Mouse (Mus musculus) lung, postnatal 4 days (tissue): Measurements from ENCODE around the gene Myh14.

Experiments
- DNase-seq, 2 experiments: peaks; one replicate each; pipeline ENCODE4 v3.0.0; 2021

Gene Myh14

DNA sequence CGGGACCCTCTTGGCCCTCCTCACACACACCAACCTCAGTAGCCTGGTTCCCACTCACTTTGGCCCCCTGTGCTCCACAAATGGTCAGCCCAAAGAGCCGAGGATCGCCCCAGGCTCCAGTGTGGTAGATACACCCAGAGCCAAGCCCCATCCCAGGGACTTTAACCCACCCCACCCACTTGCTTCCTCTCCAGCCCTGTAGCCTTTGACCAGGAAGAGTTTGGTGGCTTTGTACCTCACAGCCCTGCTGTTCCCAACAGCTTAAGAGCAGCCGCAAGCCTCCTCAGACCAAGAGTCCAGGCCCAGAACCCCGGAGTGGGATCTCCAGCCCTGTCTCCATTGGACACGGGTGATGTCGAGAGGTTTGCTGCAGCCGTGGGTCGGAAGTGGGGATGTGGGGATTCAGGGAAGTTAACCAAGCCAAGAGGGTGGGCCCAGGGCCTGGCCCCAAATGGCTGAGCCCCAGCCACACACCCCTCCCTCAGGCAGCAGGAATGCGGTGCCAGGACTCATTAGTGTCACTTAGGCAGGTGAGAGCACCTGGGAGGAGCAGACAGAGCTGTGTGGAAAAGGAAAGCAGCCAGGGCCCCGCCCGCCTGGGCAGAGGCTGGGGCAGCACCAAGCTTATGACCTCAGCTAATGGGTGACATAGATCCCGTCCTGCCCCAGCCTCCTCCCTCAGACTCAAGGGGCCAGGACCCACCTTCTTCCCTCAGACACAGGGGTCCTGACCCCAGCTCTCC, 2.5 kb downstream of the Myh14 start:
- DNase-seq: peak; percentile 66 to 86

DNA sequence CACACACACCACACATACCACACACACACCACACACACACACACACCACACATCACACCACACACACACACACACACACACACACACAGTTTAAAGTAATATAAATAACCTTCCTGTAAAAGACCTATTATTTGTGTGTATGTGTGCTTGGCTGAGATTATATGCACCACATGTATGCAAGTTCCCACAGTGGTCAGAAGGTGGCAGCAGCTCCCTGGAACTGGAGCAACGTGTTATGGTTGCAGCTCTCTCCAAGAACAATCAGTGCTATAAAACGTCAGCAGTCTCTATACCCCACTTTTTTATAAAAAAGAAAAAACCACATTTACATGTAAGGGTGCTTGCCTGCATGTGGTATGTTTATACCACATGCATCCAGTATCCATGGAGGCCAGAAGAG, 4.2 kb downstream of the Myh14 start:
- no peak for DNase-seq

DNA sequence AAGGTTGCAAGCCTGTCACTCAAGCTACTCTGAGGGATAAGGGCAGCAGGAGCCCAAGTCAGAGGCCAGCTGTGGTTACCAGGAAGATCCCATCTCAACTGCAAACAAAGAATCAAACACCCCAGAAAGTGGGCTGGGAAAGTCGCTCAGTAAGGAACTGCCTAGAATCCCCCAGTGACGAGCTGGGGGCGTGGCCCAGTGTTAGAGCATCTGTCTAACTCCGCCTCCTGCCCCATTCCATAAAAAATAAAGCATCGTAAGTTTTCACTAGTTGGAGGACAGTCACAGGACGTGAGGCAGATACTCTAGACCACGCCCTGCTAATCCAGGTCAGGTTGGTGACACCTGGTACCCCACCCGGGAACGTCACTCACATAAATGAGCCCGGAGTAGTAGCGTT, 5.9 kb downstream of the Myh14 start:
- peak in 1 of 2 experiments; percentile 20 for DNase-seq

DNA sequence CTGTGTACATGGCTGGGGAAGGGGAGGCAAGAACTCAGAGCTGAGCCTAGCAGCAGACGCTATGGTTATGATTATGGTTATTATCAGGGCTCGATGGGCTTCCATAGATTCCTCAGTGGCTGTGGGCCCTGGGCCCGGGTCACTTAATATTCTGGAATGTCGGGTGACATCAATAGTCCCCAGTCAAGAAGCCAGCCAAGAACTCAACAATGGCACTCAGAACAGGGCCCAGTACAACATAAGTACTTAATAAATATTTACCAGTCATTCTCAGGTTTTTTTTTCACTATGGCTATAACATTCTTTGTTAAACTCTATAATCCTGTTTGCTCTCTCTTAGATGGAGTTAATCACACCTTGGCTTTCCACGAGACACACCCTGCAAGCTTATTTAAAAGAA, 7.1 kb downstream of the Myh14 start:
- peak; percentile 54 to 80 for DNase-seq

DNA sequence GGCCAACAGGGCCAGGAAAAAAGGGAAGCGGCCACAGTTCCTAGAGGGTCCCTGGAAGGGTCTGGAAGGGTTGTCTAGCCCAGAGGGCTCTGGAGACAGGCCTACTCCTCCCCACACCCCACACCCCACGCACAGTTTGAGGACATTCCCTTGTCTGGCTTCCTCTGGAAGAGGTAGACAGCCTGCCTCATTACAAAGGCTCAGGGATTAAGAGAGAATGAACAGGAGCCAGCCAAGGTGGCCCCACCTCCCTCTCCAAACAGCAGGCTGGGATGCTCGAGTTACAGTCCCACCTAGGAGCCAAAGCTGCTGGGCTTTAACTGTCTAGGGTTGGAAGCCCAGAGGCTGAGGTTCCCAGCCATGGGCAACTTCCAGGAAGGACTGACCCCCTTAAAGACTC, 8.1 kb downstream of the Myh14 start:
- peak; percentile 35 to 67 for DNase-seq

DNA sequence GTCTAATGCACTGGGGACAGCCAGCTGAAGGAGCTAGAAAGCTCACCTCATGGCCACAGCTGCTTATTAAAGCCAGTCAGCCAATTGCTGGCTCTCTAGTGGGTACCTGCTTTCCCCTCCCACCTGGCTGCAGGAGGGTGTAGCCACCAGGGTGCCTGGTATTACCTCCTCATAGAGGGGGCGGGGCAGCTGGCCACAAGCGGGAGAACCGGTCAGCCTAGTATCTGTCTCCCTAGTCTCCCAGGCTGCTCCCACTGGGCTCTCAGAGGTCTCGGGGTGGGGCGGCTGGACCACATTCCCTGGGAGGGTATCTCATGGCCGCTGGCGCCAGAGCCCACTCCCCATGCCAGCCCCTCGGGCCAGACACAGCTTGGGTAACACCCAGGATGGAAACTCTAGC, 8.5 kb downstream of the Myh14 start:
- peak; percentile 81 to 91 for DNase-seq

DNA sequence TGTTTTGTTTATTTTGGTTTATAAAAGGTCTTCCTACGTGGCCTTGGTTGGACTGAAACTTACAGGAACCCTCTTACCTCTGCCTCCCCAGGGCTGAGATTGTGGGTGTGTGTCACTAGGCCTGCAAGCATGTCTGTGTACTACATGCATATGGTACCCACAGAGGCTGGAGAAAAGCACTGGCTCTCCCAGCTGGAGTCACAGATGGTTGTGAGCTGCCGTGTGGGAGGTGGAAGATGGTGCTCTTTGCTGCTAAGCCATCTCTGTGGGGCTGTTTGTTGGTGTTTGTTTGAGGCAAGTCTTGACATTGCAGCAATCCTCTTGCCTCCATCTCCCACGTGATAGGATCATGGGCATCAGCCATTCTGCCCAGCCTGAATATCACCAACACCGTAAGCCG, 9.4 kb downstream of the Myh14 start:
- no peak for DNase-seq

DNA sequence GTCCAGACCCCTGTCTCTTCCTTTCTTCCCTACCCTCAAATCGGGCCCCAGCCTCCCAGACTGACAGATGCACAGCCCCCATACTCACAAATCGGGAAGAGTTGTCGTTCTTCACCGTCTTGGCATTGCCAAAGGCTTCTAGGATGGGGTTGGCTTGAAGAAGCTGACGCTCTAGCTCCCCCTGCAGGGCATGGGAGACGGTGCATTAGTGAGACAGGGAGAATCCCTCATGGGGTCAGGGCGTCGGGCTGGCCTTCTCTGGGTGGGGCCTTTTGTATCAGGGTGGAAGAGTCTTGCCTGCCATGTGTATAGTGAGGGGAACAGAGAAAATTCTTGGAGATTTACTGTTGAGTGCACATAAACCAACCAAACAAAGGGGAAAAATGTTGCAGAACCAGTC, 15.1 kb downstream of the Myh14 start:
- peak; percentile 53 to 69 for DNase-seq

DNA sequence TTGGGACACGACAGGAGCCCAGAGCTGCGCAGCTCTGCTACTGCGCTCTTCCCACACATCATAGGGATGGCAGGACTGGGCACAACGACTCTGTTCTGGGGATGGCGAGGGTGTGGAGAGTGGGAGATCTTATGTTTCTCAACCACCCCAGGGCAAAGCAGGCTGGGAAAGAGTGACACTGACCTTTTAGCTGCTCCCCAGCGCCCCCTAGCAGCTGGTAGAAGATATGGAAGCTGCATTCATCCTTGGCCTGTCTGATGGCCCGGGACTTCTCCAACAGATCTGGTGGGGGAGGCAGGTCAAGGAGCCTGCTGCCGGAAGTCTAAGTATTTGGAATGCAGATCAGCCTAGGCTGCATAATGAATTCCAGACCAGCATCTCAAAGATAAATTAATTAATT, 16.9 kb downstream of the Myh14 start:
- peak; percentile 33 to 41 for DNase-seq

DNA sequence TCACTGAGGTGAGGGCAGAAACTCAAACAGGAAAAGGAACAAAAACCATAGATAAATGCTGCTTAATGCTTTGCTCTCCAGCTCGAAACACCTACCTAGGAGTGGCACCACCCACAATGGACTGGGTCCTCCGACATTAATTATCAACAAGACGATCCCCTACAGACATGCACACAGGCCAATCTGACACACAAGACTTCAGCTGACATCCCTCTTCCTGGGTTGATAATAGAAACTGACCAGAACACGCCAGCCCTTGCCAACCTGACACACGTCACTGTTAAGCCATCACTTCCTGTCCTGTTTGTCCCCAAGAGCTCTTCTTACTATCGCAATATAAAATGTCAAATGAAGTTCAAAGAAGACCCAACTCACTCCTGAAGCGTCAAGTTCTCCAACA, 19.2 kb downstream of the Myh14 start:
- peak in 1 of 2 experiments; percentile 16 for DNase-seq

DNA sequence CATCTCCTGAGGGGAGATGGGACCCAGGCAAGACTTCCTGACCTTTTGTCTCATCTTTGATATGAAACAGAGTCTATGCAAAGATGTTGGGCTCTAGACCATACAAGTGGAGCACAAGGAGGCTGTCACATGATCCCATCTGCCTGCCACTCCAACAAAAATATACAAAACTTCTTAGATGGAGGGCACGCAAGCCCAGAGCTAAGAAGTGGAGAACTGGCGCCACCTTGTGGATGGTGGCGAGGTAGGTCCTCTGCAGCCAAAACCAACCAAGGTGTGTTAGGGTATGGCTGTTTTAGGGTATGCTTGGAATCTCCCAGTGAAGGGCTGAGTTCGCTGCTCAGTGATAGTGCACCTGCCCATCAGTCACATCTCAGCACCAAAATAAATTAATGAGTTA, 20.7 kb downstream of the Myh14 start:
- DNase-seq: peak; percentile 57 to 64

DNA sequence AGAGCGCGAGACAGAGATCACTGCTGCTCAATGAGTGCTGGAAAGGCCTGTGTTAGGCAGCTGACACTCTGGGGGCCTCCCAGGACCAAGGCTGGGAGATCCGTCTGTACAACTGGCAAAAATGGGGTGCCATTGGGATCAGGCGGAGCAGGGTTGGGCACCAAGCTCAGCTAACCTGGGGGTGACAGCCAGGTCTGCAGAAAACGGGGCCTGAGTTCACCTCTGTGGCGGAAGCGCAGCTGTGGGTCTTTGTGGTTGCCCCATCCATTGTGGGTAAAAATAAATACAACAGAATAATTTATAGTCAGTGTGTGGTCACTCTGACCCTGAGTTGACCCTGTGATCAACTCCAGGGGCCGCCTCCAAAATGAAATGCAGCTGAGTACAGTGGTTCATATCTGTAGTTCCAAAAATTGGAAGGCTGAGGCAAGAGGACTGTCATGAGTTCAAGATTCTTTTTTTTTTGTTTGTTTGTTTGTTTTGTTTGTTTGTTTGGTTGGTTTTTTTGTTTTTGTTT, 21.5 kb downstream of the Myh14 start:
- peak in 1 of 2 experiments; percentile 16 for DNase-seq

DNA sequence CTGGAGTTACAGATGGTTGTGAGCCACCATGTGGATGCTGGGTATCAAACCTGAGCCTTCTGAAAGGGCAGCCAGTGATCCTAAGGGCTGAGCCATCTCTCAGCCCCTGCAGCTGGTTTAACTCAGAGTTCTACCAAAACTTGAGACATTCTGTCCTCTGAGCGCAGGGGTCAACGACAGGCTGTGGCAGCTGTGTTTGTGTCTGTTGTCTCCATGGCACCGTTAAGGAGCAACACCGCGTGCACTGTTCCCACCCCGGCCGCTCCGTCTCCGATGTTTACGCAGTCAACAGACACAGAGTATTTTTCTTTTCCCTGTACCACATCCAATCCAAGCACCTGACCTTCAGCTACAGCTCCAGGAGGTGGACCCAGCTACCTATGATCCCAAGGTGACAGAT, 22.9 kb downstream of the Myh14 start:
- peak; percentile 41 to 73 for DNase-seq

DNA sequence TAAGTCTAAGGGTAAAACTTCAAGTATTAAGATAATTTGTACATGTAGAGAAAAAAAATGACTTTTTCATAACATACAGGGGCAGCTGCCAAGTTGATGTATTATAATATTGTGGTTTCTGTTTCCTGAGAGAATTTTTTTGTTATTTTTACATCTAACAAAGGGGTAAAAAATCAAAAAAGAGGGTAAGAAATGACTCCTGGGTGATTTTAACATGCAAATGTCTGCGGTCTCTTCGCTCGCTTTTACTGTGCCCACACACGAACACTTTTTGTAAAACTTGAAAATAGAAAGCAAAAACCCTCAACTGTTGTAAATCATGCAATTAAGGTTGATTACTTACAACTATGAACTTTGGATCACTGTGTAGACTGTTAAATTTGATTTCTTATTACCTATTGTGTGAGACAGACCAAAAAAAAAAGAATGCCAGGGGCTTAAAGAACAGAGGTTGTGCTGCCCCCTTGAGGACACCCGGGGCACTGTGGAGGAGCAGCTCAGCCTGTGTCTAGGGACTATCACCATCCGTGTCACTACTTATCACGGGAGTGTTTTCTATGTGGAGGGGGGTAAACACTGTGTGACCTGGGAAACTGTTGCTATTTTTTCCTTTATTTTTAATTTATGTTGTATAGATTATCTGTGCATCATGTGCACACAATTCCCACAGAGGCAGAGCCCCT, 23.5 kb downstream of the Myh14 start:
- peak; percentile 68 to 72 for DNase-seq

DNA sequence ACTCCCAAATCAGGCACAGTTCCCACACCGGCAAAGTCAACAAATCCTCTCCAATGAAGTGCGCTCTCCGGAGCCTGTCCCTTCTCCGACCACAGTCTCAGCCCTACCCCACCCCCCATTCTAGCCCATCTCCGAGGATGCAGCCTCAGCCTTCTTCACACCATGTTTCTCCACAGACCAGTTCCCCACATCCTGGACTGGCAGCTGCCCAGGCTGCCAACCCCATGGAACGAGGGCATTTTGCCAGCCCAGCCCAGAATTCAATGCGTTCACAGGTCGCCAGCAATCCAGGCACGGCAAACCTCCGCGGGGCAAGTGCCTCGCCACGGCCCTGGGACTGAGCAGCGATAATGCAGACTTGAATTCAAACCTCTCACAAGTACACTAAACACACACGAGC, 24.7 kb downstream of the Myh14 start:
- DNase-seq: peak in 1 of 2 experiments; percentile 42

DNA sequence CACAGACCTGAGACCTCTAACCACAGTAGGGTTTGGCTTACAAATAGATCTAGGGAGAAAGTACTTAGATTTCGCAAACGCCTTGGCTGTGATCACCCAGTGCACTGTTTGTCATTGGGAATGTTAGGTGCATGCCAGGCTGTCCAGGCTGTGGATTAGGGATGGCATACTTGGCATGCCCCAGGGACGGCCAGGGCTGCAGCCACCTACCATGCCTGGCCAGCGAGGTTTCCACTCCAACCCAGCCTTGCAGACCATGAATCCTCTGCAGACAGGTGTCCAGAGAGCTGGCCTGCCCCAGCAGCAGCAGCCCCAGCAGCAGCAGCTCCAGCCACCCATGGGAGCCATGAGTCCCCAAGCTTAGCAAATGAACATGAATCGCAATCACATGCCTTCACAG, 25.4 kb downstream of the Myh14 start:
- DNase-seq: peak in 1 of 2 experiments; percentile 16

DNA sequence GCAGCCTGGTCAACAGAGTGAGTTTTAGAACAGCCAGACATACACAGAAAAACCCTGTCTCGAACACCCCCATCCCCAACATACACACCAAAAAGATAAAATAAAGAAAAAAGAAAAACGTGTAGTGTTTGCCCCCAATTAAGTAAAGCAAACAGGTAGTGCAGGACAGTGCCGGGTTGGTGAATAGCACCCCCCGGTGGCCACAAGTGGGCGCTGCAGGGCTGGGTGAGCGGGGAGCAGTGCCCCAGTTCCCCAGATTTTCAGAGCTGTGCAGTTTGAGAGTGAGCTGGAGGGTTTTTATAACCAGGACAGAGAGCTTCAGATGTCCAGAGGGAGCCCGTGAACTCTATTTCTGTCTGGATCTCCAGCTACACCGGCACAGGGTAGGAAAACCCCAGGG, 28.8 kb downstream of the Myh14 start:
- DNase-seq: peak in 1 of 2 experiments; percentile 57

DNA sequence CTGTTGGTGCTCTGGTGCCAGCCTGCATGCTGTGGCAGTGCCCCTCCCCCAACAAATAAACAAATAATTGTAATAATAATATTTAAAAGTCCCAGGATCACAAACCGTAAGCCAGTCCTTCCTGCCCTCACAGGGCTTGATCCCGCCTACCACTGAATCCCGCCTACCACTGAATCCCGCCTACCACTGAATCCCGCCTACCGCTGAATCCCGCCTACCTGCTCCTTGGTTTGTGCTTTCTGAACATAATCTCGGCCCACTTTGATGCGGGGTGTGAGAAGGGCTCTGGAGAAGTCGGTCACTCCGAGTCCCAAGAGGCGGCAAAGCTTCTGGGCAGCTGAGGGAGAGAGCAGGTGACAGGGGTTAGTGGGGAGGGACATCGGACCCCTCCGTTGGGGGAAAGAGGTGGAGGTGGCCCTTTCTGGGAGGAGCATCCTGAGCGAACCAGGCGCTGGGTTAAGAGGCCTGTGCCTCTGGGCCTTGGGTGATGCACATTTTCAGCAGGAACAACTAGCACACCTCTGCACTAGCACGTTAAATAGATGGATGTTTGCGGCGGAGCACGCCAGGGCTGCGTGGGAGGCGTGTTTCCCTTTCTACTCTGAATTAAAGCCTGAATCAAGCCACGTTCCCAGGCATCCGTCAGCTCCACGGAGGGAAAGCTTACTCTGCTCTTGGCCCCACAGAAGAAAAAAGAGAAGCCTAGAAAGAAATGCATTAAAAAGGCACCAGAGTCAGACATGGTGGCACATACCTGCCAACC, 29.6 kb downstream of the Myh14 start:
- DNase-seq: peak in 1 of 2 experiments; percentile 13

DNA sequence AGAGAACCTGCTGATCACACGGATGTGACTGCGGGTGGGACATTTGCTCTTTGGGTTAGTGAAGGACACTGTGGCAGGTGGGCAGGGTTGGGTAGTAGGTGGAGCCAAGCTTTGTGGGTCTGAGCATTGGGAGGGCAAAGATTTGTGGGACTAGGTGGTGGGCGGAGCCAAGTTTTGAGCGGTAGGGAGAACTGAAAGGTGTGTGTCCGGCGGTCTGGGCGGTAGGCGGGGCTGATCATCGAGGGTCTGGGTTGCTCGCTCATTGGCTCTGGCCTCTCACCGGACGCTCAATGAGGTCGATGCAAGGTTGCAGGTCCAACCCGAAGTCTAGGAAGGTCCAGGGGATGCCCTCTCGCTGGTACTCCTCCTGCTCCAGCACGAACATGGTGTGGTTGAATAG, 32.0 kb downstream of the Myh14 start:
- no peak for DNase-seq

DNA sequence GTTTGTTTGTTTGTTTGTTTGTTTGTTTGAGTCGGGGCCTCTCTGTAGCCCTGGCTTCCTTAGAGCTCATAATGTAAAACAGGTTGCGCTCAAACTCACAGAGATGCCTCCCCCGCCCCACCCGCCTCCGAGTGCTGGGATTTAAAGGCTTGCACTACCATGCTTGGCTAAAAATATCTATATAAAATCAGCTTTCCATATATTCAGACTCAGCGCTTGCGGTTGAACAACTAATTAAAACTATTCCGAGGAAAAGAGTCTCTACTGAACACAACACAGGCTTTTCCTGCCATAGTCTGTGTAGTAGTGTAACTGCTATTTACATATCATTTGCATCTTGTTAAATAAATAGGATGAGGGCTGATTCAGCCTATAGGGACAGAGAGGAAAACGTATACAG, 34.0 kb downstream of the Myh14 start:
- DNase-seq: no peak

DNA sequence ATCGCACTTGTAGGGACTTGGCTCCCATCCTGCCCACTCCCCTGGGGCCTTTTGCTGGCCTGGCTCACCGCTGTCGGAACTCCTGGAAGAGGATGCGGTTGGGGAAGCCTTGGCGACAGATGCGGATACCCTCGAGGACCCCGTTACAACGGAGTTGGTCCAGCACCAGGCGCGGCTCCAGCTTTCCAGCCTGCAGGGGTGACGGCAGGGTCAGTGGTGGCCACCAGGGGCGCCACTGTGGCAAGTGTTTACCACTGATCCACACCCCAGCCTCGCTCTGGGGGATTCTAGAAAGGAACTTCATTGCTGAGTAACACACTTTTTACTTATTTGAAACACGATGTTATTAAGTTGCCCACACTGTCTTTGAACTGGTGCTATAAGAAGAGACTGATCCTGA, 37.2 kb downstream of the Myh14 start:
- DNase-seq: peak in 1 of 2 experiments; percentile 33

DNA sequence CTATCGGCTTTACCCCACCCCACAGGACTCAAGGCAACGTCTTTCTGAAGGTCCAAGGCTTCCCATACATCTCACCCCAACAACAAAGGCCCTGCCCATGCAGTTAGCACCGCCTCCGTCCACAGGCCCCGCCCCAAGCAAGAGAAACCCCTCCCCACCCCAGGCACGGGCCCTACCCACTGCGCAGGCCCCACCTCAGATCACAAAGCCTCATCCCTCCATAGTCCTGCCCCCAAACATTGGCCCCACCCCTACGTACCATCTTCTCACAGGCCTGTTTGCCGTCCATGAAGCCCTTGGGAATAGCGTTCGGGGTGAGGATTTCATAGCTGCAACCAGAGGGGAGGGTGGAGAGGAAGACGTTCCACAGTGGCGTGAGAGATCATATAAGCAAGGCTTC, 38.0 kb downstream of the Myh14 start:
- no peak for DNase-seq

DNA sequence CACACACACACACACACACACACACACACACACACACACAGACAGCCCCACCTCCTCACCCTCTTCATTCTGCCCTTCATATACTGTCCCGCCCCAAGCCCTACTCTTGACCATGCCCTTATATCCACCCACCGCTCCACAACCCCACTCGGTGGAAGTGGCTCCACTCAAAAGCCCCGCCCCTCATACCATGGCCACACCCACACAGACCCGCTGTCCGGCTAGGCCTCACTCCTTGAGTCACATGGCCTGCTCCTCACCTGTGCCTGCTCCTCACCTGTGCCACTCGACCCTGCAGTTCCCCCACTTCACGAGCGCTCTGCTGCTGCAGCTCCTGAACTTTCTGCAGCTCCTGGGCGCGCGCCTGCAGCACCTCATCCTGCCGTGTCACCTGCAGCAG, 40.2 kb downstream of the Myh14 start:
- peak; percentile 80 to 87 for DNase-seq
